Mouse (Mus musculus) lung, adult 2 months (tissue): ENCODE results near the gene Lsamp. TPM values are rescaled to one million over a fixed set of nuclear protein-coding genes. Genes with fewer than 3 reads are reported as not detected.
A peak's percentile ranks its signal among the peaks of the same experiment; 100 is the strongest.

Experiments used
- DNase-seq: peaks from one replicate; pipeline ENCODE4 v3.0.0; 2022
- H3K4me1 ChIP-seq: fragments of 200-500 bp; 2 replicates; pipeline ENCODE4 v1.6.1; 2011; ENCODE audit warnings: low read length; ENCODE audit not compliant: control insufficient read depth, insufficient read depth
- H3K4me3 ChIP-seq: fragments of 200-500 bp; replicated peaks from 2 replicates; pipeline ENCODE3; 2011; ENCODE audit warnings: low read depth, mild to moderate bottlenecking, control low read depth, low read length; ENCODE audit errors: extremely low read depth
- CTCF ChIP-seq: fragments of 200-500 bp; IDR thresholded peaks from 2 replicates; pipeline ENCODE4 v1.5.1; 2011; ENCODE audit warnings: mild to moderate bottlenecking, low read length, control low read depth; ENCODE audit not compliant: insufficient read depth
- POLR2A ChIP-seq: fragments of 200-500 bp; IDR thresholded peaks from 2 replicates; pipeline ENCODE4 v1.6.1; 2011; ENCODE audit warnings: low read depth, mild to moderate bottlenecking, control low read depth, low read length, borderline replicate concordance; ENCODE audit errors: extremely low read depth
- WGBS: fragments of 180-500 bp; shearing (Covaris S2); methylation state at CpG from one replicate; pipeline ENCODE4 v1.1.7; 2018; 5-methylcytosine and 5-hydroxymethylcytosine counted together
- polyA plus RNA-seq: library from polyadenylated mRNA; depleted of rRNA; stranded (reverse); fragments of >200 nt; gene quantifications from 2 replicates; pipeline ENCODE4 v1.2.3, GENCODE M21; 2012

Gene Lsamp
- polyA plus RNA-seq, 1 experiment, result 0.28 TPM

GRCm38 (mm10) chr16:42121788-42122187 lies 2137.6 kb downstream of the Lsamp start:
- 82% methylated on average over 6 of the region's 6 CpGs for WGBS
- Histone ChIP-seq H3K4me1 (no peaks in the 10 kb centered on the region), H3K4me3 (no peak overlapping the region)
- TF ChIP-seq POLR2A, result no peak
- no peak for TF ChIP-seq CTCF
- no peak for DNase-seq

- Histone ChIP-seq H3K4me3 (no peak overlapping the region), H3K4me1 (no peaks in the 10 kb centered on the region)
- DNase-seq, result no peak
- TF ChIP-seq POLR2A (no peak), CTCF (no peak)
- 70% methylated on average over 4 of the region's 4 CpGs for WGBS
These were observed 2139.7 kb downstream of the Lsamp start for GRCm38 (mm10) chr16:42123826-42124225.

- TF ChIP-seq POLR2A (no peak), CTCF (no peak)
- no peak for DNase-seq
- Histone ChIP-seq H3K4me3 (no peak overlapping the region), H3K4me1 (no peaks in the 10 kb centered on the region)
- WGBS, result 68% methylated on average over 2 of the region's 2 CpGs
These were observed 2141.9 kb downstream of the Lsamp start for GRCm38 (mm10) chr16:42126061-42126460.

DNA sequence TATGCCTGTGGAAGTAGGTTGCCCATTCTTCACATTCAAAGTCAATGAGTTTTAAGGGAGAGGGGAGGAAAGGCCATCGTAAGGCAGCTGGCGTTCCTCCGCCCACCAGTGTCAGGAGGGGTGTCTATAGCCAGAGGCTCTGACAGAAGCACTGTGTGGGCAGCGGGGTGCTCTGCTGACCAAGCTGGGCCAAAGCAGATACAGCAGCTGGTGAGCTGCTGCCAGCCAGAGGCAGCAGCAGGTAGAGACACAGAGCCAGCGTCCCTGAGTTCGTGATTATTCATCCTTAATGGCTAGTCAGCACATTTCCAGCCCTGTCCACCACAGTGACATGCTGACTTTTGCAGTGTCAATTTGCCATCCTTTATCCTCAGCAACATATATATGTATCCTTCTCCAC lies 2163.0 kb downstream of the Lsamp start:
- Histone ChIP-seq H3K4me1 (no peaks in the 10 kb centered on the region), H3K4me3 (no peak overlapping the region)
- WGBS, result 80% methylated on average over 6 of the region's 6 CpGs
- no peak for TF ChIP-seq POLR2A
- TF ChIP-seq CTCF, result no peak
- DNase-seq, result no peak

GRCm38 (mm10) chr16:42149216-42149942 lies 2165.2 kb downstream of the Lsamp start:
- WGBS, result 73% methylated on average over 6 of the region's 6 CpGs
- TF ChIP-seq CTCF, result no peak
- TF ChIP-seq POLR2A, result no peak
- no peak overlapping the region for H3K4me3 ChIP-seq
- no peak for DNase-seq
- H3K4me1 ChIP-seq, result no peaks in the 10 kb centered on the region

- no peak for TF ChIP-seq CTCF
- TF ChIP-seq POLR2A, result no peak
- WGBS, result 22% methylated on average over 8 of the region's 8 CpGs
- DNase-seq, result no peak
- Histone ChIP-seq H3K4me3 (no peak overlapping the region), H3K4me1 (no peaks in the 10 kb centered on the region)
These were observed 2168.5 kb downstream of the Lsamp start for GRCm38 (mm10) chr16:42152640-42153039.

- 70% methylated on average over 9 of the region's 9 CpGs for WGBS
- TF ChIP-seq POLR2A, result no peak
- no peak overlapping the region for H3K4me3 ChIP-seq
- no peak for DNase-seq
- H3K4me1 ChIP-seq, result no peaks in the 10 kb centered on the region
These were observed 2173.7 kb downstream of the Lsamp start for GRCm38 (mm10) chr16:42157816-42158215.

GRCm38 (mm10) chr16:42164941-42165340 lies 2180.8 kb downstream of the Lsamp start:
- Histone ChIP-seq H3K4me1 (no peaks in the 10 kb centered on the region), H3K4me3 (no peak overlapping the region)
- TF ChIP-seq POLR2A, result no peak
- peak; percentile 54 for TF ChIP-seq CTCF
- DNase-seq, result peak; percentile 59

DNA sequence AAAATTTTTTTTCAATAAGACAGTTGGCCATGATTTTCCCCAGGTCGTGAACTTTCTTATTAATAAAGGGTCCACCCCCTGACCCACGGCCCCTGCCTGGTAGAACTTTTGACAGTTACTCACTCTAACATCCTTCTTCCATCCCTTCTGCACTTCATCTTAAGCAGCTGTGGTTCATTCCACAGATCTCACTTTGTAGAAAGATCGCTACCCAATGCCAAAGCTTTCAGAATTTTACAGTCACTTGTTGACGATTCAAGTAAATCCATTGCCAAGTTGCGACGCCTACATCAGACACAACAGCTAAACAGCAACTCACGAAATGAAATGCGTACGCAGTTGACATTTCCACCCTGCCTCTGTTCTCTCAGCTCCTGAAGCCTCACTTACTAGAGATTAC lies 2184.1 kb downstream of the Lsamp start:
- WGBS, result 71% methylated on average over 9 of the region's 9 CpGs
- TF ChIP-seq CTCF (no peak), POLR2A (no peak)
- no peak for DNase-seq

DNA sequence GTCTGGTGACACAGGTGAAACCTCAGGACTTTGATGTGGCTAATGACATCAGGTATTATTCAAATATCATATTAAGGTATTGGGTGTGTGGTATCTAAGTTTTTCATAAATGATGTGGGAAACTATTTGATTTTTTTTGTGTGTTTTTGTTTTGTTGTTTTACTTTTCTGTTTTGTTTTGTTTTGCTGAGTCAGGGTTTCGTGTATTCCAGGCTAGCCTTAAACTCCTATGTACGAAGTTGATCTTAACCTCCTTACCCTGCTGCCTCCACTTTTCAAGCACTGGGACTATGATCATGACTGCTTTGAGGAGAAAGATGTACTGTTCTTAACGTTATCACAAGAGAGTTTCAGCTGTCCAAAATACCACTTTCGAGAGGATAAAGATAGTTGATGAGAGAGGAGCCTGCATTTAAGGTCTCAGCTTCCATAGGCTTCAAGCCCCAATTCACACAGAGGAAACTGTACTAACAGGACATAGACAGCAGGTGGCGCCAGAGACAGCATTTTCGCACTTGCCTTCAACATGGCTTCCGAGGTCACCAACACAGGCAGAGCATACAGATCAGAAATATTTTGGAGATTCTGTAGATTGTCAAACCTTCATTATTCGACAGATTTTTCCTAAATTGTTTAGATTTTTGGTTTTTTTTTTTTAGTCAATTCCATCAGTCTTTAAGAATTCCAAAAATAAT lies 2185.4 kb downstream of the Lsamp start:
- no peaks in the 10 kb centered on the region for H3K4me1 ChIP-seq
- TF ChIP-seq CTCF, result peak; percentile 93
- TF ChIP-seq POLR2A, result no peak
- DNase-seq, result peak; percentile 53
- 19% methylated on average over 8 of the region's 8 CpGs for WGBS
- H3K4me3 ChIP-seq, result no peak overlapping the region

More for the DNA sequence above, 2184.1 kb downstream of the Lsamp start:
- Histone ChIP-seq H3K4me3 (no peak overlapping the region), H3K4me1 (no peaks in the 10 kb centered on the region)

DNA sequence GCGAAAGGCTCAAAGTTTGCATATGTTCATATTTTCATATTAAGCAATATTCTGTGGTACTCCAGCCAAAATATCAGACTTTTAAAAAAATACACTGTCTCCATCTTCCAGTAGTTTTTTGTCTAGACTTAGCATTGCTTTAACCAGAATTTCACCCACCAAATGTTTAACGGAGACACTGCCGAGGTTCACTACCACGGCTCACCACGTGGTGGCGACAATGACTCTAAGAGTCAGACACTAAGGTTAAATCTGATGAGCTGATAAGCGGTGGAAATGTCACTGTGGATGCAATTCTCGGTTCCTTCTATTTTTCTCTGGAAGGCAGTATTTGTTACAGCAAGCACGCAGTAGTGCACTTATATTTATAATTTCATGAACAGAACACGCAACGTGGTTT lies 2188.3 kb downstream of the Lsamp start:
- peak; percentile 90 for TF ChIP-seq CTCF
- TF ChIP-seq POLR2A, result no peak
- WGBS, result 23% methylated on average over 11 of the region's 11 CpGs
- peak; percentile 62 for DNase-seq
- no peak overlapping the region for H3K4me3 ChIP-seq
- no peaks in the 10 kb centered on the region for H3K4me1 ChIP-seq
